Mouse (Mus musculus): ENCODE measurements around the gene Sdhc. TPM values are rescaled to one million over a fixed set of nuclear protein-coding genes. Genes with fewer than 3 reads are reported as not detected.

The Sdhc gene
- polyA plus RNA-seq (2012; rRNA removed) = 233 and 246 TPM in 2 replicates

GRCm38 (mm10) chr1:171149974-171150760 is at the start of gene Sdhc, which contains the start of gene Mpz:
Sdhc (minus strand) TSS chr1:171150603.
Mpz (plus strand) TSS chr1:171150711.

GRCm38 (mm10) chr1:171195887-171196397 is 45.5 kb upstream of the Sdhc start, which contains the start of gene Pcp4l1:
Pcp4l1 (minus strand) TSS chr1:171196268.

GRCm38 (mm10) chr1:171113873-171114299 is 36.5 kb downstream of the Sdhc start, which contains the start of gene Cfap126:
Cfap126 (plus strand) TSS chr1:171113918.

Other genes starting within 250 kb of the Sdhc start
- gene Fcrlb, start 237.7 kb downstream of the Sdhc start, polyA plus RNA-seq (2012; rRNA removed) = 0.47 and 0.62 TPM in 2 replicates
- gene Fcrla, start 223.0 kb downstream of the Sdhc start, polyA plus RNA-seq (2012; rRNA removed) = 0.21 TPM in 1 of 2 replicates, not detected in the other
- gene Fcgr2b, start 174.1 kb downstream of the Sdhc start, polyA plus RNA-seq (2012; rRNA removed) = 2.0 and 2.4 TPM in 2 replicates
- 0.32 and 0.34 TPM in 2 replicates for gene Fcgr4, start 131.7 kb downstream of the Sdhc start, polyA plus RNA-seq (2012; rRNA removed)
- 5.2 and 7.3 TPM in 2 replicates for gene Fcgr3, start 85.7 kb downstream of the Sdhc start, polyA plus RNA-seq (2012; rRNA removed)
- 5.2 and 8.0 TPM in 2 replicates for gene Cfap126, start 36.7 kb downstream of the Sdhc start, polyA plus RNA-seq (2012; rRNA removed)
- 0.70 and 10.6 TPM in 2 replicates for gene Mpz, start 108 bp upstream of the Sdhc start, polyA plus RNA-seq (2012; rRNA removed)
- gene Pcp4l1, start 45.7 kb upstream of the Sdhc start, polyA plus RNA-seq (2012; rRNA removed) = 15.7 and 19.8 TPM in 2 replicates
- gene Nr1i3, start 63.4 kb upstream of the Sdhc start, polyA plus RNA-seq (2012; rRNA removed) = 0.03 and 0.06 TPM in 2 replicates
- 47.7 and 50.1 TPM in 2 replicates for gene Tomm40l, start 71.9 kb upstream of the Sdhc start, polyA plus RNA-seq (2012; rRNA removed)
- gene Apoa2, start 74.5 kb upstream of the Sdhc start, polyA plus RNA-seq (2012; rRNA removed) = 2.4 and 3.0 TPM in 2 replicates
- 13.6 and 15.5 TPM in 2 replicates for gene Fcer1g, start 83.8 kb upstream of the Sdhc start, polyA plus RNA-seq (2012; rRNA removed)
- gene Adamts4, start 99.8 kb upstream of the Sdhc start, polyA plus RNA-seq (2012; rRNA removed) = 4.1 and 4.2 TPM in 2 replicates
- 131 and 134 TPM in 2 replicates for gene Ndufs2, start 100.8 kb upstream of the Sdhc start, polyA plus RNA-seq (2012; rRNA removed)
- 90.9 and 94.0 TPM in 2 replicates for gene B4galt3, start 119.7 kb upstream of the Sdhc start, polyA plus RNA-seq (2012; rRNA removed)
- gene Ppox, start 130.6 kb upstream of the Sdhc start, polyA plus RNA-seq (2012; rRNA removed) = 66.2 and 67.0 TPM in 2 replicates
- gene Usp21, start 137.4 kb upstream of the Sdhc start, polyA plus RNA-seq (2012; rRNA removed) = 93.2 and 96.4 TPM in 2 replicates
- 67.6 and 71.7 TPM in 2 replicates for gene Ufc1, start 144.4 kb upstream of the Sdhc start, polyA plus RNA-seq (2012; rRNA removed)
- 57.8 and 58.7 TPM in 2 replicates for gene Dedd, start 178.5 kb upstream of the Sdhc start, polyA plus RNA-seq (2012; rRNA removed)
- 64.1 and 65.4 TPM in 2 replicates for gene Nit1, start 195.0 kb upstream of the Sdhc start, polyA plus RNA-seq (2012; rRNA removed)
- 80.6 and 91.3 TPM in 2 replicates for gene Pfdn2, start 195.1 kb upstream of the Sdhc start, polyA plus RNA-seq (2012; rRNA removed)
- gene Klhdc9, start 210.2 kb upstream of the Sdhc start, polyA plus RNA-seq (2012; rRNA removed) = 3.4 and 3.6 TPM in 2 replicates
- 2.2 and 4.1 TPM in 2 replicates for gene Nectin4, start 219.5 kb upstream of the Sdhc start, polyA plus RNA-seq (2012; rRNA removed)
- gene Arhgap30, start 238.4 kb upstream of the Sdhc start, polyA plus RNA-seq (2012; rRNA removed) = 0.44 and 0.48 TPM in 2 replicates